Mouse (Mus musculus) myocyte (in vitro differentiated cells): ENCODE measurements around the gene Gjd2. TPM values are rescaled to one million over a fixed set of nuclear protein-coding genes. Genes with fewer than 3 reads are reported as not detected.

ENCODE experiments used
- H3K27me3 ChIP-seq: one replicate; pipeline ENCODE4 v1.6.1; 2011; ENCODE audit not compliant: control insufficient read depth, insufficient read depth, insufficient read length
- H3K36me3 ChIP-seq: one replicate; pipeline ENCODE4 v1.6.1; 2011; ENCODE audit not compliant: control insufficient read depth, insufficient read depth
- H3K4me2 ChIP-seq: one replicate; pipeline ENCODE4 v1.6.1; 2011; ENCODE audit warnings: low read depth, control low read depth
- H3K4me3 ChIP-seq: one replicate; pipeline ENCODE4 v1.5.1; 2011; ENCODE audit warnings: mild to moderate bottlenecking, control low read depth, moderate library complexity
- H3K79me2 ChIP-seq: one replicate; pipeline ENCODE4 v1.6.1; 2011; ENCODE audit not compliant: control insufficient read depth, insufficient read depth
- H3ac ChIP-seq: one replicate; pipeline ENCODE4 v1.6.1; 2011; ENCODE audit not compliant: control insufficient read depth, insufficient read length
- CEBPB ChIP-seq: IDR thresholded peaks from 2 replicates; pipeline ENCODE4 v1.6.1; 2011; ENCODE audit warnings: mild to moderate bottlenecking, moderate library complexity; ENCODE audit not compliant: poor library complexity, insufficient read depth, severe bottlenecking
- E2F4 ChIP-seq: IDR thresholded peaks from one replicate; pipeline ENCODE4 v1.6.1; 2011; ENCODE audit warnings: mild to moderate bottlenecking, control low read depth, moderate library complexity; ENCODE audit not compliant: insufficient read depth
- MAX ChIP-seq: IDR thresholded peaks from one replicate; pipeline ENCODE4 v1.6.1; 2011; ENCODE audit warnings: low read depth, mild to moderate bottlenecking, control low read depth
- MYOD1 ChIP-seq, 3 experiments: IDR thresholded peaks; one replicate each; pipeline ENCODE4 v1.6.1; 2011; ENCODE audit warnings: control low read depth in 2 of 3, low read depth in 2 of 3, mild to moderate bottlenecking in 2 of 3, moderate library complexity in 1 of 3; ENCODE audit not compliant: insufficient read length in 2 of 3, control insufficient read depth in 1 of 3
- MYOG ChIP-seq, 3 experiments: IDR thresholded peaks; one replicate each; pipeline ENCODE4 v1.6.1; 2011; ENCODE audit warnings: control low read depth in 2 of 3, low read depth in 2 of 3, mild to moderate bottlenecking in 2 of 3; ENCODE audit not compliant: insufficient read length in 2 of 3, control insufficient read depth in 1 of 3, insufficient read depth in 1 of 3
- POLR2A ChIP-seq: IDR thresholded peaks from one replicate; pipeline ENCODE4 v1.6.1; 2011; ENCODE audit warnings: low read depth, mild to moderate bottlenecking, control low read depth, moderate library complexity; ENCODE audit not compliant: insufficient read length
- POLR2AphosphoS2 ChIP-seq: IDR thresholded peaks from one replicate; pipeline ENCODE4 v1.6.1; 2011; ENCODE audit warnings: low read depth, control low read depth; ENCODE audit not compliant: insufficient read length
- REST ChIP-seq: IDR thresholded peaks from one replicate; pipeline ENCODE4 v1.6.1; 2011; ENCODE audit warnings: mild to moderate bottlenecking, control low read depth, moderate library complexity; ENCODE audit not compliant: insufficient read depth, insufficient read length
- SRF ChIP-seq: IDR thresholded peaks from one replicate; pipeline ENCODE4 v1.6.1; 2011; ENCODE audit warnings: low read depth; ENCODE audit not compliant: control insufficient read depth, insufficient read length
- TCF12 ChIP-seq: IDR thresholded peaks from one replicate; pipeline ENCODE4 v1.6.1; 2011; ENCODE audit warnings: mild to moderate bottlenecking, control low read depth; ENCODE audit not compliant: poor library complexity, insufficient read depth, severe bottlenecking
- TCF3 ChIP-seq: IDR thresholded peaks from one replicate; pipeline ENCODE4 v1.6.1; 2011; ENCODE audit warnings: low read depth, control low read depth; ENCODE audit not compliant: insufficient read length
- USF1 ChIP-seq: IDR thresholded peaks from one replicate; pipeline ENCODE4 v1.6.1; 2011; ENCODE audit warnings: low read depth, mild to moderate bottlenecking, control low read depth, moderate library complexity
- polyA plus RNA-seq: library from polyadenylated mRNA; unstranded; fragments of >200 nt; fragmentation: generic; extraction: Trizol; gene quantifications from one replicate; pipeline ENCODE4 v1.2.1, GENCODE M21; 2012; ENCODE audit warnings: missing spikeins

Gene Gjd2
- polyA plus RNA-seq, 1 experiment, result not detected

DNA sequence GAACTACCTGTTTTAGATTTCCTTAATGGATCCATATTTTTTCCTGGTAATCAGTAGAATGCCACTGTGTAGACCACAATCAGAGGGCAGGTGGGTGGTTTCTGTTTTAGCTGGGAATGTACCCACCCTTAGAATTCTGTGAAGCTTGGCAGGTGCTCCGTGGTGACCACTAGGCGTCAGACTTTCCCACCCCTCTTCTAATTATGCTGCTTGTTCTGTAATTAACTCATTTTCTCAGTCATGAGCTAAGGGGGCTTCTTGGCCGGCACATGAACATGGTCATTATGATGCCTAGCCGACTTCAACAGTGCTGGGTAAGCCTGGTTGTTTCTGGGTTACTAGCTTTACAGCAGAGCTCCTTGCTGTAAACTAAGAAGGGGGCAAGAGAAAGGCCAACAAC lies 47.0 kb downstream of the Gjd2 start:
- Histone ChIP-seq H3K27me3 (no peaks in the 10 kb centered on the region), H3K36me3 (no peaks in the 10 kb centered on the region), H3ac (no peak overlapping the region), H3K4me3 (no peak overlapping the region), H3K4me2 (peak overlapping the region; percentile 8), H3K79me2 (no peaks in the 10 kb centered on the region)
- no peak for TF ChIP-seq TCF3
- no peak for TF ChIP-seq MAX
- no peak for TF ChIP-seq USF1
- no peak for TF ChIP-seq E2F4
- no peak for TF ChIP-seq REST
- no peak for TF ChIP-seq MYOD1 (IDR thresholded peaks at IDR 0.05; ENCODE audit: control insufficient read depth in 1 of 3, insufficient read length in 2 of 3, low read depth in 2 of 3)
- TF ChIP-seq POLR2AphosphoS2, result no peak
- no peak for TF ChIP-seq POLR2A
- no peak for TF ChIP-seq MYOG (IDR thresholded peaks at IDR 0.05; ENCODE audit: control insufficient read depth in 1 of 3, insufficient read depth in 1 of 3, insufficient read length in 2 of 3, low read depth in 2 of 3)
- no peak for TF ChIP-seq TCF12
- TF ChIP-seq SRF, result no peak
- TF ChIP-seq CEBPB, result no peak

Other genes starting within 250 kb of the Gjd2 start
- 0.08 TPM for gene Scg5, start 184.5 kb downstream of the Gjd2 start, polyA plus RNA-seq
- gene Arhgap11a, start 165.0 kb downstream of the Gjd2 start, polyA plus RNA-seq, result 6.8 TPM
- 2,846 TPM for gene Actc1, start 39.9 kb upstream of the Gjd2 start, polyA plus RNA-seq
- gene Aqr, start 173.4 kb upstream of the Gjd2 start, polyA plus RNA-seq, result 18.4 TPM
- 1.7 TPM for gene Zfp770, start 187.8 kb upstream of the Gjd2 start, polyA plus RNA-seq